Mouse (Mus musculus) midbrain, embryonic 10.5 days (tissue): ENCODE data around the gene Ppm1h. TPM values are rescaled to one million over a fixed set of nuclear protein-coding genes. Genes with fewer than 3 reads are reported as not detected.

Source experiments
- DNase-seq: peaks from one replicate; pipeline ENCODE4 v3.0.0-alpha.2; 2017; ENCODE audit warnings: low spot score
- H3K27ac ChIP-seq: fragments of 300-500 bp; sonication (generic); replicated peaks from 2 replicates; pipeline ENCODE4 v1.5.1; 2016; ENCODE audit warnings: mild to moderate bottlenecking
- H3K27me3 ChIP-seq: fragments of 300-500 bp; sonication (generic); 2 replicates; pipeline ENCODE4 v1.6.1; 2016; ENCODE audit warnings: low read depth, mild to moderate bottlenecking; ENCODE audit not compliant: poor library complexity, severe bottlenecking
- H3K36me3 ChIP-seq: fragments of 300-500 bp; sonication (generic); 2 replicates; pipeline ENCODE4 v1.6.1; 2016; ENCODE audit warnings: mild to moderate bottlenecking, moderate library complexity
- H3K4me1 ChIP-seq: fragments of 300-500 bp; sonication (generic); 2 replicates; pipeline ENCODE4 v1.6.1; 2016
- H3K4me3 ChIP-seq: fragments of 300-500 bp; sonication (generic); 2 replicates; pipeline ENCODE4 v1.5.1; 2016; ENCODE audit warnings: mild to moderate bottlenecking, moderate library complexity
- H3K9me3 ChIP-seq: fragments of 300-500 bp; sonication (generic); replicated peaks from 2 replicates; pipeline ENCODE4 v1.6.1; 2016; ENCODE audit warnings: mild to moderate bottlenecking
- WGBS: fragments of 180-500 bp; shearing (Covaris S2); methylation state at CpG from one replicate; pipeline ENCODE4 v1.1.7; 2016; 5-methylcytosine and 5-hydroxymethylcytosine counted together
- polyA plus RNA-seq: library from polyadenylated mRNA; unstranded; fragments of >200 nt; fragmentation: Nextera tagmentation; extraction: Ambion mirVana; gene quantifications from 2 replicates; pipeline ENCODE4 v1.2.1, GENCODE M21; 2016

Gene Ppm1h
- polyA plus RNA-seq, 1 experiment from 2014 or later: 3.3 TPM

DNA sequence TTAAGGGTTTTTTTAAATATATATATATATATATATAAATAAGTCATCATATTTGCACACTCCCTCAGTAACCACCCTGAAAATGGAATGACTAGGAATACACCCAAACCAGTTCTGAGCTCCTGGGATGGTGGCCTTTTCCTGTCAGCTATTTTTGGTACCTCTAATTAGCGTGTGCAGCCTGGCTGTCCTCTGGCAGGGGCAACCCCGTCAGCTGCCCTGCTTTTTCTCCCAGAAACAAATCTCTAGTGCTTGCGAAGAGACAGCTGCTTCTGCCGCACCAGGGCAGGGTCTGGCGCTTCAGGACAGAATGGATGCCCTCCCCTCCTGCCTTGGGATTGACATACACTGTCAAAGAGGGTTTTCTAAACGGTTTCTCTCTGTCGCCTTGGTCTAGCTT lies 166.9 kb downstream of the Ppm1h start:
- H3K27ac ChIP-seq: no peak overlapping the region
- WGBS: 84% methylated on average over 7 of the region's 7 CpGs
- H3K4me1 ChIP-seq: peaks cover 5% of the 10 kb centered on the region; the same call in 1 of the 2 replicates
- H3K27me3 ChIP-seq: no peaks in the 10 kb centered on the region
- H3K36me3 ChIP-seq: no peaks in the 10 kb centered on the region
- no peaks in the 10 kb centered on the region; the same call in 1 of the 2 replicates for H3K9me3 ChIP-seq
- no peak for DNase-seq
- H3K4me3 ChIP-seq: no peak overlapping the region

DNA sequence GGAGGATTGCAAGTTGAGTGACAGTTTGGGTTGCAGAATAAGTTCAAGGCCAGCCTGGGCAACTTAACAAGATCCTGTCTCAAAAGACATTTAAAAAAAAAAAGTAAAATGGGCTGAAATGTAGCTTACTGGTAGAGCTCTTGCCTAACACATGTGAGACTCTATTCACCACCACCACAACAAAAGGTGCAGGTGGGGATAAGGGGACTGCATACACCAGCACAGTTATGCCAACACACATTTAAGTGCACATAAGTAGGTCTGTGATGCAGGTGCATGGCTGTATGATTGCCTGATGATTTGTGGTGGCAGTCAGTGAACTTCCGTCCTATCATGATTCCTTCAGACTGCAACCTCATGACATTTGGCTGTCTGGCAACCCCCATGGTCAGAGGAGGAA lies 167.9 kb downstream of the Ppm1h start:
- 89% methylated on average over 1 of the region's 1 CpGs for WGBS
- Histone ChIP-seq H3K4me1 (peaks cover 5% of the 10 kb centered on the region; the same call in 1 of the 2 replicates), H3K4me3 (no peak overlapping the region), H3K36me3 (no peaks in the 10 kb centered on the region), H3K27me3 (no peaks in the 10 kb centered on the region), H3K9me3 (no peaks in the 10 kb centered on the region; the same call in 1 of the 2 replicates), H3K27ac (no peak overlapping the region)
- DNase-seq: no peak

DNA sequence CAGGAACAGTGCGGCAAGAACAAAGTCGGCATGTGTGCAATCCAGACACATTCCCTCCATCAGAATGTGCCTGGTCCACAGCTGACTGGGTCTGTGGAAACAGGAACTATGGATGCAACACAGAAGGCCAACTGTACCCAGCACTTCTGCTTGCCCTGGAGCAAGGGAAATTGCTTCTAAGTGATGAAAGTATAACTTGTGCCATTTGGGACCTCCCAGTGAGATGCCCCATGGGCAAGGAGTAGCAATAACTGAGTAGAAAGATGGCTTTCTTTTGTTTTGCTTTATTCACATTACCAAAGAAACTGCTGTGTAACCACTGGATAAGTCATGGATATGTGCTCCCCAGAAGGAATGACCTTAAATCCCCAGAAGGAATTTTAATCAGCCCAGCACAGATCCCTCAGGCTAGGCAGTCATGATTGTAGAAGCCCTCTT lies 169.5 kb downstream of the Ppm1h start:
- DNase-seq: no peak
- Histone ChIP-seq H3K4me1 (peaks cover 5% of the 10 kb centered on the region; the same call in 1 of the 2 replicates), H3K4me3 (no peak overlapping the region), H3K9me3 (no peaks in the 10 kb centered on the region), H3K27ac (no peak overlapping the region), H3K27me3 (no peaks in the 10 kb centered on the region), H3K36me3 (no peaks in the 10 kb centered on the region)
- 91% methylated on average over 2 of the region's 2 CpGs for WGBS

DNA sequence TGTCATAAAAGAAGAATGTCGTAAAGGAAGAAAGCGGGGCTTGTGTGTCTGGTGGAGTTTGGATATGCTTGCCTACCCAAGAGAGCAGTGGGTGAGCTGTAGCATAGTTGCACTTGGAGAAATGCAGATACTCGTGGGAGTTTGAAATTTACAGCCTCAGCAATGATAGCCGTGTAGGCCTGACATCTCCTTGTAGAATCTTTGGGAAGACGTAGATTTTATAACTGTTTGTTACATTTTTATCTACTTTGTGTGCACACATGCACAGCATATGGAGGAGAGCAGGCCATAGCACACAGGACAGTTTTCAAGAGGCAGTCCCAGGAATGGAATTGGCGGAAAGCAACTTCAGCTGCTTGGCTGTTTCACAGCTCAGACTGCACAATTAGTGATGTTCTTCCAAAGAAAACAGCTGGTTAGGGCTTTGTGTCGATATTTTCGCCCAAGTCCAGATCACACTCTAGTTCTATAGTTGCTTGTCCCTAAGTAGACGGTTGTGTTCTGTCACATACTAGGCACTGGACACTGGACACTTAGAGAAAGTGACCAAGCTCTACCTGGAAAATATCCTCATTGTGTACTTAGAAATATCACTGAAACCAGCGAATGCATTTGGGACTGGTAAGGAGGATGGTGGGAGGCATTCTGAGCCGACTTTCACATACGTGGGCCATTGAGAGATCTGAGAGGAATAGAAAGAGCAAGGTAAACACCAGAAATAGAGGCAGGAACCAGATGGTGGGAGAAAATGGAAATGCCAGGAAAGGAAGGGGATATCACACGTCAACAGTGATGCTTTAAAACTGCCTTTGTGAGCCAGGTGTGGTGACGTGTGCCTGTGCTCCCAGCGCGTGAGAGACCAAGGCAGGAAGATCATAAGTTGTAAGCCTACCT lies 173.0 kb downstream of the Ppm1h start:
- no peak overlapping the region for H3K27ac ChIP-seq
- WGBS: 93% methylated on average over 16 of the region's 16 CpGs
- DNase-seq: no peak
- no peaks in the 10 kb centered on the region for H3K27me3 ChIP-seq
- no peaks in the 10 kb centered on the region for H3K9me3 ChIP-seq
- no peak overlapping the region for H3K4me3 ChIP-seq
- no peaks in the 10 kb centered on the region for H3K36me3 ChIP-seq
- H3K4me1 ChIP-seq: peaks cover 14% of the 10 kb centered on the region

DNA sequence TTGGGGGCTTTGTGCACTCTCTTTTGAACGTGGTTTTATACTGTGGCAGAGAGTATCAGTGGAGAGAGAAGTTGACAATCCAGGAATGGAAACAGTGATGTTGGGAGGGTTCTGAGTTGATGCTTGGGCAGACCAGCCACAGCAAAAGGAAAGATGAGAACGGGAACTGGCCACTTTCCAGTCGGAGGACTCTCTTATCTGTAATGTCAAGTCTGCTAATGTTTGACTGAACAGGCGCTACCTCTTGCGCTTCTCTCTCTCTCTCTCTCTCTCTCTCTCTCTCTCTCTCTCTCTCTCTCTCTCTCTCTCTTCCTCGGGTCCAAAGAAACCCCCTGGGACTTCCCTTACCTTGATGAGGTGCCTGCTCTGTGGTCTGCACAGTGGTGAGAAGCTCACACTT lies 176.0 kb downstream of the Ppm1h start:
- peaks cover 9% of the 10 kb centered on the region for H3K4me1 ChIP-seq
- no peak overlapping the region for H3K27ac ChIP-seq
- H3K4me3 ChIP-seq: no peak overlapping the region
- WGBS: 84% methylated on average over 6 of the region's 6 CpGs
- no peaks in the 10 kb centered on the region for H3K9me3 ChIP-seq
- no peaks in the 10 kb centered on the region for H3K36me3 ChIP-seq
- no peaks in the 10 kb centered on the region for H3K27me3 ChIP-seq
- DNase-seq: no peak

DNA sequence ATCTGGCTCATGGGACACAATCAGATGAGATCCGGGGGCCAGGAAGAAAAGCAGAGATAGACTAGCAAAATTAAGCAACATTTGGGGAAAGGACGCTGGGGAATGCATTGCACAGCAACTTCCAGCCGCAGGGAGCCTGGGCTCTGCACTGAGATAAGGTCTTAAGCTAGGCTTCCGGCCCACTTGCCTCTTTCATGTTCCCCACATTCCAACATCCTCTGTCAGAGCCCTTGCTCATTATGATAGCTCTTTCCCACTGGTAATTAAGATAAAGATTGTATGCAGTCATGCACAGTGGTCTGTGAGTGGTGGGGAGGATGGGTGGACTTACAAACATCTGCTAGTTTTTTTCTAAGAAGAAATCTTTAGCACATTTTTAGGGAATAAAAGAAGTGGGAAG lies 176.6 kb downstream of the Ppm1h start:
- Histone ChIP-seq H3K4me1 (peaks cover 15% of the 10 kb centered on the region), H3K27ac (no peak overlapping the region; the same call in 1 of the 2 replicates), H3K36me3 (no peaks in the 10 kb centered on the region), H3K4me3 (no peak overlapping the region), H3K27me3 (no peaks in the 10 kb centered on the region), H3K9me3 (no peaks in the 10 kb centered on the region)
- 69% methylated on average over 4 of the region's 4 CpGs for WGBS
- no peak for DNase-seq

DNA sequence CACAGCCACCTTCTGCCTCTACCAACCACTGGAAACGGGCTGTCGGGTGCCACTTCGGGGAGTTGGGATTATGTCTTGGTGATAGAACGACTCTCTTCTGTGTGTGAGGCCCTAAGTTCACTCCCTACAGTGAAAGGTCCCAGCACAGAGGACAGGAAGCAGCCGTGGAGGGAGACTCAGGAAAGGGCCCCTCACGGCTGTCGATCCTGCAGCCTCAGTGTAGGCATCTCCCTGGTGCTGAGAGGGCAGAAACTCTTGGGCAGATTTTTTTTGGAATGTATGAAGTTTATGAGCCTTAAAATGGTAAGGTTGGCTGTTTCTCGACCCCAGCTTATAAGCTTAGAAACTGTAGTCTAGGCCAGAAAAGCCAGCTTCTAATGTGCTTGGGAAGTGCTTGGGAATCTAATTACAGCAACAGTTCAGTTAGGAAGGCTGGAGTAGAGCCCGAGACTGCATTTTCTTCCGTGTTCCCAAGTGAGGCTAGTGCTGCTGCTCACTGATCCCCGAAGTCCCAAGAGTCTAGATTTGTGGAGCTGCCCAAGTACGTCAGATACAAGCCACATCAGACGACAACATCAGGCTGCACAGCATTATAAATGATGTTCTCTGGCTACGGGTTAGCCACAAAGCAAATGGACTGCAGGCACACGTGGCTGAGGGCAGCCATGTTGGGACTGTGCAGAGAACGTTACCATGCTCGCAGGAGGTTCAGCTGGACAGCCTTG lies 177.6 kb downstream of the Ppm1h start:
- H3K36me3 ChIP-seq: no peaks in the 10 kb centered on the region
- DNase-seq: no peak
- no peaks in the 10 kb centered on the region for H3K9me3 ChIP-seq
- no peak overlapping the region for H3K4me3 ChIP-seq
- 88% methylated on average over 17 of the region's 17 CpGs for WGBS
- peaks cover 18% of the 10 kb centered on the region for H3K4me1 ChIP-seq
- no peak overlapping the region for H3K27ac ChIP-seq
- H3K27me3 ChIP-seq: no peaks in the 10 kb centered on the region

DNA sequence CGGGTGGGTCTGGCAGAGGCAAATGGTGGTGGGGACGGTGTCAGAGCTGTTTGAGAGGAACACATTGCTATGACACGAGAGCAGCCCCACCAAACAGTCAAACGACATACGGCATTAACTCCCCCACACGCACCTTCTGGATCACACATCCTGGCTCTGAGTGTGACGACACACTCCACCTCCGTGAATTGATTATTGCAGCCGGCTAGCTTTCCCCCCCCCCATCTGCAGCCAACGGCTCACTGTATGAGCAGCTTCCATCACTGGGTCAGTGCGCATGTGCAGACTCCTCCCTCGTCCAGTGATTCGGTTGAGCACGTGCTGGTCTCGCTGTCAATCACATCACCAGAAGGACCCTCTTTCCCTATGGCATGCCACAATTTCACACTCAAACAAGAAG lies 178.6 kb downstream of the Ppm1h start:
- WGBS: 97% methylated on average over 15 of the region's 15 CpGs
- no peaks in the 10 kb centered on the region for H3K9me3 ChIP-seq
- peaks cover 20% of the 10 kb centered on the region for H3K4me1 ChIP-seq
- H3K27ac ChIP-seq: no peak overlapping the region
- no peaks in the 10 kb centered on the region for H3K27me3 ChIP-seq
- no peak overlapping the region for H3K4me3 ChIP-seq
- DNase-seq: no peak
- no peaks in the 10 kb centered on the region for H3K36me3 ChIP-seq

DNA sequence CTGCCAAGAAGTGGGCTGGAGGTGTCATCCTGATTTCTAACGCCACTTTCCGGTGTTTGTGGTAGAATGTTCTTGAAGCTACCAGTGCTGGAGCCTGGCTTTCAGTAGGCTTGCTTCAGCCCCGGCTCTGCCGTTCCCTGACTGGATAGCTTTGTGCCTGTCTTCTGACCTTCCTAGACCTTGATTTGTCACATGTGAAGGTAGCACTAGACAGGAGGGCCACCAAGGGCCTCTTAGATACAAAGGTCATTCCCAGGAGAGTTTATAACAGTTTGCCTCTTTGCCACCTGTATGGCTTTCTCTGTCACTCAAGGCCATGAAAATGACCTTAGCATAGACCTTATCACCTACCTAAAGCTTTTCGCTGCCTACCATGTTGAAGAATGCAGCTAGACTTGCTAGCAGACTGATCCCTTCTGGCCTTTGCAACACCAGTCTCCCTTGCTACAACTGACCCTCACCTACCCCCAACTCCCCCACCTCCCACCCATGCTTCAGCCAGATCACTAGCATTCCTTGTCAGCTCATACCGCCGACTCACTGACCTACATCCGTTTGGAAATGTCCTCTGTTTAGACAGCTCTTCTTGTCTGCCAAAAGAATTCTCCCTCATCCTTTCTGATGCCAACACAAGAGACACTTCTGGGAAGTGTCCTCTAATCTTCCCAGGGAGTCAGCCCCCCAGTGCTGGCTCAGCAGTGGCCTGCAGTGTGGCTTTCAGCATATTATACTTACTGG lies 180.5 kb downstream of the Ppm1h start:
- H3K36me3 ChIP-seq: no peaks in the 10 kb centered on the region
- no peak overlapping the region for H3K4me3 ChIP-seq
- H3K9me3 ChIP-seq: no peaks in the 10 kb centered on the region
- peaks cover 26% of the 10 kb centered on the region for H3K4me1 ChIP-seq
- H3K27me3 ChIP-seq: no peaks in the 10 kb centered on the region
- H3K27ac ChIP-seq: no peak overlapping the region
- 87% methylated on average over 8 of the region's 8 CpGs for WGBS
- DNase-seq: no peak

DNA sequence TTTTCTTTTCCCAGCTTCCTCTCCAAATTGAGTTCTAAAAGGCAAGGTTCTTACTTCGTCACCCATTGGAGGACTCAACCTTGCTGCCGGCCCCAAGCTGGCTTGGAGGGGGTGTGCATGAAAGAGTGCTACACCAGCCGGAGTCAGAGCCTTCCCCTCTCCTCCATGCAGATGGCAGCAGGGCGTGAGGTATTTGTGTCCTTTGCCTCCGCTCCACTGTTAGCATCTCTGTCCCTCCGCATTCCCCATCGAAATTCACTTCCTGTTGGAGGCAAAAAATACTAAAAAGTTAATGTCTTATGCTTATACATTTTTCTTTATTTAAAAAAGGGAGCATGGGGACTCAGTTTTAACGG lies 181.1 kb downstream of the Ppm1h start:
- DNase-seq: no peak
- no peak overlapping the region for H3K4me3 ChIP-seq
- H3K36me3 ChIP-seq: no peaks in the 10 kb centered on the region
- H3K27ac ChIP-seq: peak overlapping the region; percentile 65
- no peaks in the 10 kb centered on the region for H3K9me3 ChIP-seq
- peaks cover 26% of the 10 kb centered on the region for H3K4me1 ChIP-seq
- 74% methylated on average over 8 of the region's 8 CpGs for WGBS
- no peaks in the 10 kb centered on the region for H3K27me3 ChIP-seq

DNA sequence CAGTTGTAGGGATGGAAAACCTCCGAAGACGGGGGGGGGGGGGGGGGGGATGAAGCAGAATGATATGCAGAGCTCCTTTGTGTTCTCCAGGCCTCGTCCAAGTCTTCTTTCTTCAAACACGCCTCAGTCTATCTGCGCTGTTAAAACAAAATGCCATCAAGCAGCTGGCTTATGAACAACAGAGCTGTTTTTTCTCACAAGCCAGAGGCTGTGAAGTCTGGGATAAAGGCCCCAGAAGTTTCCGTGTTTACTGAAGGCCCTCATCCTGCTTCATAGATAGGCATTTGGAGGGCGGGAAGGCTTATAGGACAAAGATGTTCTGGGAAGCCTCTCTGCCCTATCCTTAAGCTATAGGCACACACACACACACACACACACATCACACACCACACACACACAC lies 181.5 kb downstream of the Ppm1h start:
- Histone ChIP-seq H3K4me3 (no peak overlapping the region), H3K27ac (peak overlapping the region; percentile 65), H3K9me3 (no peaks in the 10 kb centered on the region), H3K4me1 (peaks cover 24% of the 10 kb centered on the region), H3K27me3 (no peaks in the 10 kb centered on the region), H3K36me3 (no peaks in the 10 kb centered on the region)
- no peak for DNase-seq
- 57% methylated on average over 7 of the region's 7 CpGs for WGBS

DNA sequence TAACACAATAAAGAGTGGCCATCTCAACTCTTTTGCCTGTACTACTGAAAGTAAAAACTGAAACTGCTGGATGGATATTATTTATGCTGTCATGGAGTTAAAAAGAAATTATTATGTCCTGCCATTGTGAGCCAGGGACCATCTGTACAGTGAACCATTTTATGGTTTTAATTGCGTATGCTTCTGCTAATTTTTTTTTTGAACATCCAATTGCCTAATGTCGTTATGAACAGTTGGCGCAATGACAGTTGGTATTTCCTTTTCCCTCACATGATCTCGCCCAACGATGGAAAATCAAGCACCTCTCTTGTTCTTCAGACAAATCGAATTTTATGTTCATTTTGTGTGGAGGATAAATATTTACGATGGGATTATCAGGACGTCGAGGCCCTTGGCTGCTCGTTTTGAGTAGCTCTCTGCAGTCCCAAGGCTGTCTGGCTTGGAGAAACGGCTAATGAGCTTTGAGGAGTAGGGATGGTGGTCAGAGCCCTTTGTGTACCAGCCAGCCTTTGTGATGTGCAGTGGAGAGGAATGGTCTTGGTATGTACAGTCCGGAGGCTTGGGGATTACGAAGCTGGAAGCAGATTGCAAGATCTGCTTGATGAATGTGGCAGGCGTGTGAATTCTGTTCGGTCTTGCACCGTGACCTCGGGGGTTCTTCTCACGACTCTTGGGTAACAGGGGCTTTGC lies 183.3 kb downstream of the Ppm1h start:
- WGBS: 88% methylated on average over 18 of the region's 18 CpGs
- H3K27me3 ChIP-seq: no peaks in the 10 kb centered on the region
- DNase-seq: no peak
- H3K9me3 ChIP-seq: no peaks in the 10 kb centered on the region
- peaks cover 18% of the 10 kb centered on the region for H3K4me1 ChIP-seq
- no peak overlapping the region for H3K4me3 ChIP-seq
- peak overlapping the region; percentile 55; the same call in 1 of the 2 replicates for H3K27ac ChIP-seq
- no peaks in the 10 kb centered on the region for H3K36me3 ChIP-seq
